Mouse (Mus musculus) ES-E14 (cell line): ENCODE results near the gene Trrap.

Experiments used
- CHD2 ChIP-seq: IDR thresholded peaks from 2 replicates; pipeline ENCODE4 v1.6.1; 2014; ENCODE audit warnings: mild to moderate bottlenecking, low read depth, low read length, inconsistent platforms
- HCFC1 ChIP-seq: IDR thresholded peaks from 2 replicates; pipeline ENCODE4 v1.6.1; 2012; ENCODE audit warnings: low read length, inconsistent platforms, borderline replicate concordance; ENCODE audit not compliant: insufficient read depth
- MAFK ChIP-seq: IDR thresholded peaks from 2 replicates; pipeline ENCODE4 v1.6.1; 2014; ENCODE audit warnings: mild to moderate bottlenecking, low read depth, low read length, inconsistent platforms; ENCODE audit not compliant: insufficient read depth
- ZC3H11A ChIP-seq: IDR thresholded peaks from 2 replicates; pipeline ENCODE4 v1.6.1; 2012; ENCODE audit warnings: low read depth, mild to moderate bottlenecking, inconsistent platforms, low read length, borderline replicate concordance
- ZNF384 ChIP-seq: IDR thresholded peaks from 2 replicates; pipeline ENCODE4 v1.6.1; 2012; ENCODE audit warnings: low read depth, low read length, inconsistent platforms

- TF ChIP-seq MAFK (peak; percentile 82), ZC3H11A (no peak), ZNF384 (no peak), HCFC1 (no peak), CHD2 (no peak)
These were observed 64.4 kb downstream of the Trrap start for GRCm38 (mm10) chr5:144831840-144832469.
